Mouse (Mus musculus) embryo, embryonic 11.5 days (tissue): ENCODE measurements around the gene Cdk19.
A peak's percentile ranks its signal among the peaks of the same experiment; 100 is the strongest.
"Not testable (repeated sequence)": the region's sequence is repeated elsewhere in the genome, so short reads cannot be mapped to it uniquely, and the experiment has no call there.

Experiments
- DNase-seq: peaks from one replicate; pipeline ENCODE4 v3.0.0-alpha.2; 2012; ENCODE audit warnings: low read depth, low spot score

Cdk19 gene

DNA sequence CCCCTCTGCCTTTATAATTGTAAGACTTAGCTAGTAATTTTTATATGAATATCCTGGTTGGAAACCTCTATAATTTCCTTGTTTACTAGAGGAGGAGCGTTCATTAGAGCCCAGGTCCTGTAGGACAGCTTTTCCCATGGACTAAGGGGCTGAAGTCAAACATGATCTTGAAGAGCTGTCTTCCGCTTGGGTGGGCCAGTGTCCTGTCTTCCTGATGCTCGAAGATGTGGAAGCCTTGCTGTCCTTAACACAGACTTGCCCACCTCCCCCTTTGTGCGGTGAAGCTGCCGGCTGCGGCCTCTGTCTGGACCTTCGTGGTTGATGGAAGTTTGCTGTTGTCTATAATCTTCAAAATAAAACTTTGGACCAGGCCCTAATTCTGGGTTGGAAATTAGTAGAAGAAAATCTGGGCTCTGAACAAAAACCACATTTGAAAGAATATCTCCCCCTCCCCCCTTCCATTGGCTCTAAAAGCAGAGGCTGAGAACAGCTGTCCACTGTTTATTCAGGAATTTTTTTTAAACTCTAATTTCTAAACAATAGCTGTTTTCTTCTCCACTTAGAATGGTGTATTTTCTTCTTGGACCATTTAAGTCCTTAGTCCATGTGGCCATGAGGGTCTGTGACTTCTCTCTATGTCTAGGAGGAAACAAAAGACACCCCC is 184.1 kb downstream of the Cdk19 start:
- DNase-seq, result no peak

DNA sequence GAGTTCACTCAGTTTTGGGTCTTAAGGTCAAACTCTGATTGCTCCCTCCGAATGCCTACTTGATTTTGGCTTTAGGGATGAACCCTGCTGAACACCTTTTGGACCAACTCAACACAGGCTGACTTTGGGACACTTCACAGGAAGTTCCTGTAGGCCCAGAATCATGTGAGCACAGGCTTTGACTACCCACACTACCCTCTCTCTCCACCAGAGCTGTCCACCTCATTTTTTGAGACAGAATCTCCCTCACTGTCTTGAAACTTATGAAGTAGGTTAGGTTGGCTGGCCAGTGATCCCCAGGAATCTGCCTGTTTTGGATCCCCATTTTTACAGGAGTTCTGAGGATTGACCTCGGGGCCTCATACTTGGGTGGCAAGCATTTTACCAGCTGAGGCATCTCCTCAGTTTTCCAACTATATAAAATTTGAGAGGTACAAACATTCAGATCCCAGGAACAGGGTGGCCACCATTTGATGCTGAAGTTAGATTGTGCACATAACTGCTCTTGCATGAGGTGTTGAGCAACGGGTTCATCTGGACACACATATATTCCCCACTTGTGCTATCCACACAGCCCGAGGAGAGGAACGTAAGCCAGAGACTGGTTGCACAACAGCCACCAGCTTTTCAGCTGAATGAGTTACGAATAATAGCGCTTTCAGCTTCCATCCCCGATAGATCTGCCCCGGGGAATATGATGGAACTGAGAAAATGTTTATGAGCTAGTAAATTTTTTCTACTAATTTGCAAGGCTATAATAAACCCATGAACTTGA is 184.9 kb downstream of the Cdk19 start:
- DNase-seq, result no peak

DNA sequence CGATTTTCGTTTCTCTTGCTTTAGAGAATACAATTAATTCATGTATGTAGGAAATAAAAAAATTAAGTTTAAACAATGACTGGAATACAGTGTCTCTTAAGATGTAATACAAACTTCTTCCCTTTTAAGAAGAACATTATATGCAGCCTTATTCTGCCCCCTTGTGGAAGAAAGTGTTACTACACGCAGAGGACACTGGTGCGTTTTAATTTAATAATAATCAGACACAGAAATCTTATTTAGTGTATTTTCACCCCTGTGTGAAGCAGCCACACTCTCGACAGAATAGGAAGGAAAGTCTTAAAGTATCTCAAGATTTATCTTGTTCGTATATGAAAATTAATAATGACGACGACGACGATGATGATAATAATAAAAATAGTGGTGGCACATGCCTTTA is 185.6 kb downstream of the Cdk19 start:
- peak; percentile 55 for DNase-seq

DNA sequence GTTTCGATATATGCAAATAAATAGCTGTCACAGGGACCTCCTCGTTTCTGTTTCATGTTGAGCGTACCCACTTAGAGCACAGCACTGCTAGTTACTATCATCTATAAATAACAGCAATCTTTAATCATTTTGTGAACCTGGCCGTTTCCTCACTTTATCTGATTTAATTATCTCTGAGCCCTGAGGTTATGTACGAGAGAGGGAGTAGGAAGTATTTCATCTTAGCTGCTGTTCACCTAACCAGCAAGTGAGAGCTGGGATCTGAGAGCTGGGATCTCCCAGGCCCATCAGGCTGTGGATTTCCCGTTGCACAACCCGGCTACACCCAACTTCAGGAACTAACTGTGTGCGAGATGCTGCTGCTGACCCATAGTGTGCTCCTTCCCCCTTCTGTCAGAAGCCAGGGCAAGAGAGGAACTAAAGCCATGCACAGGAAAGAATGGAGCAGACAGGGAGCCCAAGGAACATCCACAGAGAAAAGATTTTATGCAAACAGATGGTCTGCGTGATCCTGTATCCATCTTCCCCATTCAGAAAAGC is 186.3 kb downstream of the Cdk19 start:
- DNase-seq, result no peak

DNA sequence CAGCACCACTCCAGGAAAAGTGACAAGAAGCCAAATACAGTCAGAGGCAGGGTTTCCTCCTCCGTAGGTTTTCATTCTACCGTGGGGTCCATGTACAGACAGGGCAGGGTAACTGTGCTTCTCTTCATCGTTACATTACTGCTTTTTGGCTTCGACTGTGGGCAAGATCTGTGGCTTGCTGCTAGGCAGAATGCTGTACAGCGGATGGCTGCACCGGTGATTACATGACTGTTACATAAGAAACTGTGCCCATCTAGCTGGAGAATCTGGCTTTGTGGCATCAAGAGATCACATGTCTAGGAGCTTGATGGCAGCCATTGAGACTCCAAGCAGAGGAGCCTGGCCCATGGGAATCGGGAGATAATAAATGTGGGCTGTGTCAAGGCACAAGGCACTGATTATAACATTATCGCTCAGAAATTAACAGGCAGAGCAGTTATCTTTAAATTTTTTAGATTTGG is 187.0 kb downstream of the Cdk19 start:
- no peak for DNase-seq

DNA sequence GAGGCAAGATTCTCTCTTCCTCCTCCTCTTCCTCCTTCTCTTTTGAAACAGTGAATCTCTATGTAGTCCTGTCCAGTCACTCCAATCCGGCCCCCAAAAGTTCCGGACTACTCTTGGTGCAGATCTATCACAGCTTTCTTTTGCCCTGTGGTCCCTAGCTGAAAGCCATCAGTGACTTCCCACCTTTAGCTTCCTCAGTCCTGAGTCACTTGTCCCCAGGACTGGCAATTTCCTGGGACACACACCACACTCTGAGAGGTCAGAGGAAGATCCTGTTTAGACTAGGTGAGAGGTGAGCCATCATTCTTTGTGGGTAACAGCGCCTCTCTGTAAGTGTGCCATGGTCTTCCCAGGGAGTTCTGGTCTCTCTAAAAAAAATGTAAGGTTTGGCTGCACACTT is 187.6 kb downstream of the Cdk19 start:
- no peak for DNase-seq

DNA sequence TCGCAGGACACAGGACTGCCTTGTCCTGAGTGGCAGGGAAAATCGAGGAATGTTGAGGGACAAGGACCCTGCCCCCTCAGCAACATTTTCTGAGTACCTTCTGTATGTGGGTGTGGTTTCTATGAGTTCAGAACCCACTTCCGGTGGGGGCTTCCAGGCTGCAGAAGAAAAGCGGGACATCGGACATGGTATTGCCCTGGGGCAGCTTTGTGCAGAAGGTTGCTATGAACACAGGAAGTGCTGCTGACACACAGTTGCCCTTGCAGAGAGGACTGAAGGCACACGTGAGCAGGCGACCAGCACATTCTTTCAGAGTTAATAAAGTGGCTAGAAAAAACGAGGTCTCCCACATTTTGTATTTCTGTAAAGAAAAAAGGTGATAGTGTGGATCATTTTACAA is 188.2 kb downstream of the Cdk19 start:
- no peak for DNase-seq

DNA sequence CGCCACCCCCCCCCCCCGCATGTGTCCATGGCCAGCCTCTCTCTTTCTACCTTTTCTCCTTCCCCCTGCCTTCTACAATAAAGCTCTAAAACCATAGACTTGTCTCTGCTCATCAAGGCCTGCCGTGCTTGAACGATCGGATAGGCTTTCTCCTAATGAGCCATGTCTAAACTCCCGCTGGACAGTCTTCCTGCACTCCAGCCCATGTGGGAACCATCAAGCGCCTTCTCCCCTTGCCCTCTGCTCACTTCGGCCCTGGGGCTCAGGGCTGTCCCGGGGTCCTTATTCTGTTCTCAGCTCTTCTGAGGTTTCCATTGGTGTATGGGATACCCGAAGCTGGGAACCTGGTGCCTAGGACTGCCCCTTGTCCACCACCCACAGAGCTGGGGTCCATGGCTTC is 189.3 kb downstream of the Cdk19 start:
- DNase-seq, result no peak

DNA sequence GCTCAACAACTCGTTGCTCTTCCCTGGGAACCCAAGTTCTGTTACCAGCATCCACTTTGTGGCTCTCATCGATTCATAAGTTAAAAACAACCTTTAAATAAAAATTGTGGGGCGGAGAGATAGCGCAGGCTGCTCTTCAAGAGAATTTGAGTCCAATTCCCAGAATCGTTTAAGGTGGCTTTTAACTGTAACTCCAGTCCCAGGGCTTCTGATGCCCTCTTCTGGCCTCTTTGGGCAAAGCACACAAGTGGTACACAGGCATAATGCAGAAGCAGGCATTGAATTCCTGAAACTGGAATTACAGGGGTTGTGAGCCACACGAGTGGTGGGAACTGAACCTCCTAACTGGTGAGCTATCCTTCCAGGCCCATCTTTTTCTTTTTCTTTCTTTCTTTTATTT is 190.3 kb downstream of the Cdk19 start:
- DNase-seq, result peak; percentile 24

DNA sequence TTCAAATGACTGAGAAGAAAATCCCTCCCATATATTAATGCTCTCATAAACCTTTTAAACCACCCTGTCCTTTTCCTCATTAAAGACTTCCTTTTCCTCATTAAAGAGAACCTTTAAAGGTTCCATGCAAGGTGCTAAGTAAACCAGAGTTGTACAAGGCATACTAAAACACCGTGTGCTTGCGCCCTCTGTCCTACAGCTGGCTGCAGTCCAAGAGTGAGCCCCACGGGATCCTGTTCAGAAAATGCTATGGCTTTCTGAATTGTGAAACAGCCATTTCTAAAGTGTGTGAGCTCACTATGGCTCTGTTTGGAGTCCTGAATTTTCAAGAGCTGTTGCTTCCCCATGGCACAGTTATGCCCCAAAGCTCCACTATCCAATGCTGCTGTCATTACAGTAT is 191.3 kb downstream of the Cdk19 start:
- no peak for DNase-seq

DNA sequence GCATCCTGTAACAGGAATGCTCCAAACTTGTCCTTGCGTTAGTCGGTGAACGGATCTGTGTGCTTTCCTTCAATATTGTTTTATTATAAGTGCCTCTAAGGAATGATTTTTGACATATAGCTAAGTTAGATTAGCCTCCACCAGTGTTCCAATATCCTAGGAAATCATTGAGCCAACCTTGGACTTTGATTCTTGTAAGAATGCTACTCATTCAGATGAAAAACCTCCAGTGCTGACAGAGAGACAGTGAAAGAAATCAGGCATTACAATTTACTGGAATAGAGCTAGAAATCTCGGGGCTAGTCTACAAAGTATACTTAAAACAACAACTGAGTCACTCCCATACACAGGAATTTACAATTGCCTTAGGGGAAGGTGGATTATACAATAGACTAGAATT is 193.2 kb downstream of the Cdk19 start:
- not testable (repeated sequence) for DNase-seq
